Mouse (Mus musculus): ENCODE results near the gene Rbfox1. TPM values are rescaled to one million over a fixed set of nuclear protein-coding genes. Genes with fewer than 3 reads are reported as not detected.
A peak's percentile ranks its signal among the peaks of the same experiment; 100 is the strongest.

The Rbfox1 gene
- total RNA-seq, 2 experiments from 2014 or later: 264 to 278 TPM

DNA sequence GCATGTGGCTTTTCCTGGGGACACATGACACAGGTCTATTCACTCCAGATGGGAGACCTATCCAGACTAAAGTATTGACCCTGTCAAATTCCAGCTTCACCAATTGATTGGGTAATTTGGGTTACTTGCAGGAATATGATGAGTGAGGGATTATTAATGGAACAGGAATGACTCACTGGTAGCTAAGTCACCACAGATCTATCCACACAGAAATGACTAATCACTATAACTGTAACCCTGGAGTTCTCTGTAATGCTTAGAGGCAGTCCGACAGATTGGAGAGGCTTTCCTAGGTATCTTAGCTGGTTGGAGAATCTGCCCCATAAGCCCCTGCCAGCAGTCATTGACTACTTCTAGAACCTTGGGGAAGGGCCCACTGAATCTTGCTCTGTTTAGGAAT is 827.2 kb downstream of the Rbfox1 start:
- DNase-seq (ENCODE audit: extremely low spot score in 1 of 2, low spot score in 2 of 2): no peak
- intact Hi-C loops (cut with DNase I): no loop called here

DNA sequence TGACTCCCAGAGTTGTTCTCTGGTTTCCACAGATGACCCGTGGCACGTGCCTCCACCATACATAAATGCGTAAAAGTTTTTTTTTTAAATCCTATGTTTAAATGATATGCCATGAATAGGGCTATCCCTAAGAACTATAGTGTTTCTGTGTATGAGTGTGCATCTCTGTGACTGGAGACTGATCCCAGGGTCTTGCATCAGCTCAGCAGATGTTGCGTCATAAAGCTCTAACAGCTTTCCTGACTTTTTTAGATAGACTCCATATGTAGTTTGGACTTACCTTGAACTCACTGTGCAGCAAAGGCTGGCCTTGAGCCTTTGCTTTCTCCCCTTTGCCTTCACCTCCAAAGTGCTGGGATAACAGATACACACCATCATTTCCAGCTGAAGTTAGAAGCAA is 830.1 kb downstream of the Rbfox1 start:
- intact Hi-C loops (cut with DNase I): no loop called here
- DNase-seq (ENCODE audit: extremely low spot score in 1 of 2, low spot score in 2 of 2): no peak

- intact Hi-C loops (cut with DNase I): no loop called here
These were observed 831.2 kb downstream of the Rbfox1 start for GRCm38 (mm10) chr16:6716214-6716911.

DNA sequence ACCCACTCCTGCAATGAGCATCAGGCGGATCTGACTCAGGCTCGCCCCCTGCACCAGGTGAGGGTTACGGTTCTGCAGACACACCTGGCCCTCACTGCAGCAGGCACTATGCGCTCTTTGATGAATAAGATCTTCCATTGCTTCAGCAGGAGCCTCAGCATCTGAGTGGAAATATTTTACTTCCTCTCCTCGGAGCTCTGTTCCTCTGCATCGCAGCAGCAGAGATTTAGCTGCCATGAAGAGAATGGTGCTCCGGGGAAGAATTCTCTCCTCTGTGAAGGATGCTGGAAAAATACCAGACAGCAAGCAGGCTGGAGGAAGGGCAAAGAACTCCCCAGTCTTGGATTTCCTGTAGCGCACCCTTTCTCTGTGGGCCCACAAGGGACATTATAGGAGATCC is 833.9 kb downstream of the Rbfox1 start:
- intact Hi-C loops (cut with DNase I): no loop called here
- DNase-seq (ENCODE audit: extremely low spot score in 1 of 2, low spot score in 2 of 2): no peak

More at GRCm38 (mm10) chr16:6716214-6716911, 831.2 kb downstream of the Rbfox1 start:
- peak in 1 of 2 experiments; percentile 38 for DNase-seq (ENCODE audit: extremely low spot score in 1 of 2, low spot score in 2 of 2)

DNA sequence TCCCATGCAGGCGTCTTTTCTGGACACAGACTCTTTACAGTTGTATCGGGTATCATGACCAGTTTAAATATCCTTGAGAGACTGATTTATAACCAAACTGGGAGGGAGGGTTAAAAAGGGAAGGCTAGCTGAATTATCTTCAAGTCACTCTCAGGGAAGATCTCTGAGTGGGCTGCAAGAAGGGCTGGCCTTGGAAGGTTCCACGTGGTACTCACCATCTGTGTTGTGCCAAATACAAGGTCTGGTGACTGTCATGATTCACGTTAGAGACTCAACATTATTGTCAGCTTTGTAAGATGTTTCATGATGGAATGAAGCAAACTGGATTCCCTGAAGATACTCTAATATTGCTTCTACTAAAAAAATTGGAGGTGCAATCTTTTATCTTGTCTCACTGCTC is 847.5 kb downstream of the Rbfox1 start:
- intact Hi-C loops (cut with DNase I): no loop called here
- DNase-seq (ENCODE audit: extremely low spot score in 1 of 2, low spot score in 2 of 2): no peak

DNA sequence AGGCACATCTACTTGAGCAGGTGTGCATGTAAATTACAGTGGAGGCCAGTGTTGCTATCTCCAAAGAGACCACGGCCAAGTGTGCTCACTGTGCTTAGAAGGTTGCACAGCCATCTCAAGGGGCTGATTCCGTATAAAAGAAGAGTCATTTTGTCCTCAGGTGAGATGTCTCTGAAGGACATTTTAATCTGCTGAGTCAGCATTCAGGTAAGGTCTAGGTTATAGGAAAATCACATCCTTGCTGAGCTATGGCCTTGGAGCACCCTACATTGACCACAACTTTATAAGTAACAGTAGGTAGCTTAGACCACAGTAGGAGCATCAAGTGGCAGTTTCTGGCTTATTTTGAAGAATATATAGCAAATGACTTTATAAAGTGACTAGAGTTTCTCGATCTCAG is 848.3 kb downstream of the Rbfox1 start:
- intact Hi-C loops (cut with DNase I): no loop called here
- DNase-seq (ENCODE audit: extremely low spot score in 1 of 2, low spot score in 2 of 2): no peak

DNA sequence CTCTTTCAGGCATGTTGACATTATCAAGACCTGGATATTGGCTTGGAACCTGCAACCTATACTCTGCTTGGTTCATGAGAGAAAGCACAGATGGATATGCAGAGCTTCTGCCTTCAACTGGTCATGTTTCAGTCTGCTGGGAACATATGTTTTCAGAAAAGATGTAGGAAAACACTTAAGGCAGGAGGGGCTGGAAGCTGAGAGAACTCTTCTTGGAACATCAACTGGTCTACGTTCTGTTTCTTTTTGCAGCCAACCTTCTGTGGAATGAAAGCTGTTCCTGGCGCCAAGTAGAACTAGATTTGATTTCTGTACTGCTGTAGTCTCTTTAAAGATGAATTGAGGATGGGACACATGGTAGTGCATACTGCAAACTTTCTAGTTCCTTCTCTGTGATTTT is 851.4 kb downstream of the Rbfox1 start:
- intact Hi-C loops (cut with DNase I): no loop called here

DNA sequence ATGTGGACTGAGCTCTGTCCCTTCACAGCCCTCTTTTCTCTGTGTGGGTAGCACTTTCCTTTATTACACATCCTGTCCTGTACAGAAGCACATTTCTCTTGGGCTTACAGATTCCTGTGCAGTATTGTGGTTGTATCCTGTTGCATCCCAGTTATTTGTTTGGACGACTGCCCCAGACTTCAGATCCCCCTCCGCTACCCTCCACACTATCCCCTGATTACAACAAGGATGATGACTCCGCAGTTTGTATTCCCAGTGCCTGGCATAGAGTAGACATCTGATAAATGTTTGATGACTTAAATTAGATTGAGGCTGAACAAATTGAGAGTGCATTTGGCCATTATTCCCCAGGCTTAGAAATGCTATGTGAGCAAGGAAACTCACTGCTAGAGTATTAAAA is 851.8 kb downstream of the Rbfox1 start:
- no peak for DNase-seq (ENCODE audit: extremely low spot score in 1 of 2, low spot score in 2 of 2)
- intact Hi-C loops (cut with DNase I): no loop called here

More for the DNA sequence above, 851.4 kb downstream of the Rbfox1 start:
- DNase-seq (ENCODE audit: extremely low spot score in 1 of 2, low spot score in 2 of 2): peak in 1 of 2 experiments; percentile 66

GRCm38 (mm10) chr16:6746116-6746515 is 861.0 kb downstream of the Rbfox1 start:
- peak; percentile 32 to 51 for DNase-seq (ENCODE audit: extremely low spot score in 1 of 2, low spot score in 2 of 2)
- intact Hi-C loops (cut with DNase I): loop anchor here (10.0 kb wide), 1 partner anchor 221 kb away; no protein-coding TSS in a partner anchor

GRCm38 (mm10) chr16:6750491-6750890 is 865.3 kb downstream of the Rbfox1 start:
- intact Hi-C loops (cut with DNase I): no loop called here

DNA sequence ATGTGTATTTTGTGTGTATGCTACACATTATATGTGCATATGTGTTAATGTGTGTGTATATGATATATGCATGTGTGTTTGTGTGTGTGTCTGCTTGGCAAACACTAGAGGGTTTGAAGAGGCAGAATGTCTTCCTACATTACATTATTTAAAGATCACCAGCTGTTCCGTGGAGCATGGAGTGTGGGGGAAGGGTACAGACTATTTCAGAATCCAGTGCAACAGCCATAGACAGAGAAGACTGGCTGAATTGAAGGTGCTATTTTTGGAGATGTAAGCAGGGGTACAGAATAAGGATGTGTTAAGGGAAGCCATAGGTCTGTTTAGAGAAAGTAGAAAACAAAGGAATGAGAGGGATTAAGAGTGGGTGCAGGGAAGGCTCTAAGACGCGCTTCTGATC is 869.7 kb downstream of the Rbfox1 start:
- intact Hi-C loops (cut with DNase I): no loop called here
- peak; percentile 26 to 57 for DNase-seq (ENCODE audit: extremely low spot score in 1 of 2, low spot score in 2 of 2)

More at GRCm38 (mm10) chr16:6750491-6750890, 865.3 kb downstream of the Rbfox1 start:
- DNase-seq (ENCODE audit: extremely low spot score in 1 of 2, low spot score in 2 of 2): peak in 1 of 2 experiments; percentile 24

DNA sequence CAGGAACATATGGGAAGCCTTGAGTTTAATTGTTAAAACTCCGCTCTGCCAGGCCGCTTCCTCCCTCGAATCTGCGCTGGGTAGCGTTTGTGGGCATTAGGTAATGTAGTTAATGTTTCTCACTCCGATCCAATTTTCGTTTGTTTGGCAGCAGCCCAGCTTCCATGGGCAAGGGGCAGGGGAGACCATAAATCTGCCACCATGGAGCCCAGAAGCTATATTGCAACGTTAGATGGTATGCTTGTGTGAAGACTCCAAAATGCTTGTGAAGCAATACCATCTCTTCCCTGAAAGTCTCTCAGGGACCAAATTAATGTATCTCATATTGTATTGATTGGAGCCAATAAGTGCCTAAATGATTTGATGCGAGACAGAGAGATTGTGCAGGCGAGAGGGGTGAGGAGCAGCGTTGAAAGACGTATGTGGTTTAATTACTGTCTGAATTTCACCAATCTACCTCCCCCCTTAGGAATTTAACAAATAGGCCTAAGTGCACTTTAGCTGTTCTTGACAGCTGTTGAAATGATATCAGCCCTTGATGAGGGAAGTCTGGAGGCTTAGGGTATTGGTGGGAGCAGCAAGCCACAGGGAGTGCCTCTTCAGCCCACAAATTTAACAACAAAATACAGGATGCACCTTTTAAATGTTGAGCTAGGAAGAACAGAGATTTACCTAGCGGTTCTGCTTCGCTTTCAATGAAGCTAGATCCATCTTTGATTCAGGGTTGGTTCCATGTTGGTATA is 884.5 kb downstream of the Rbfox1 start:
- intact Hi-C loops (cut with DNase I): no loop called here
- DNase-seq (ENCODE audit: extremely low spot score in 1 of 2, low spot score in 2 of 2): peak in 1 of 2 experiments; percentile 22

- intact Hi-C loops (cut with DNase I): no loop called here
- no peak for DNase-seq (ENCODE audit: extremely low spot score in 1 of 2, low spot score in 2 of 2)
These were observed 892.5 kb downstream of the Rbfox1 start for GRCm38 (mm10) chr16:6777506-6778185.

- DNase-seq (ENCODE audit: extremely low spot score in 1 of 2, low spot score in 2 of 2): no peak
- intact Hi-C loops (cut with DNase I): no loop called here
These were observed 899.0 kb downstream of the Rbfox1 start for GRCm38 (mm10) chr16:6784144-6784543.

DNA sequence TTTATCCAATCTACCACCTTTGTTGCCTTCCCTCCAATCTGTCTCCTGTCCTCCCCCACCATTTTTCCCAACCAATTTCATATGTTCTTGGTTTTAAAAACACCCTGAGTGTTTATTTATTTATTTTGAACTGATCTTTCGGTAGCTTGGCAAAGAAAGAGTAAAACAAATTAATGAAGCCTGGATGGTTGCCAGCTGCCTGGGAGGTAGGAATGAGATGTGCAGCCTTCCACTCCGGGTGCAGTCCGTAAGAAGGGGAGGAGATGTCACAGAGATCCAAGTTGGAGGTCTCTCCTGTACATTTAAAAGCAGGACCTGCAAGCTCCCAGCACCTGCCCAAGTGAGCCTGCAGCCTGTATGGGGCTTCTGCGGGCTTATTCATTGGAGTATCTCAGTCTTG is 899.9 kb downstream of the Rbfox1 start:
- DNase-seq (ENCODE audit: extremely low spot score in 1 of 2, low spot score in 2 of 2): peak in 1 of 2 experiments; percentile 28
- intact Hi-C loops (cut with DNase I): no loop called here

DNA sequence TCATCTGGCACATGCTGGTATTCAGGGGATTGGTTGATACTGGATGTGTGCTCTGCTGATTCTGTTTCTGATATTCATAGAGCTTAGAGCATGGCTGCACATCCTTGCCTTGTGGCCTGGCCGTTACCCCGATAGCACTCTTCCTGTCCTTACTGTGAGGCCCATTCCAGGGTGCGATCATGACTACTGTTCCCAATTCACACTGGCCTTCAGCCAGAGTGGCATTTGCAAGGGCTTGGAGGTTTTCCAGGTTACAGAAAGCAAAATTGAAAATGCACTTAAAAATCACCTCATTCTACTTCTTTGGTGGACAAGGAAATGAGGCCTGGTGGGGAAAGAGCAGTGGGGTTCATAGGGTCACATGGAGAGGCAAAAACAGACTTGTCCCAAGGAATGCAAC is 906.1 kb downstream of the Rbfox1 start:
- no peak for DNase-seq (ENCODE audit: extremely low spot score in 1 of 2, low spot score in 2 of 2)
- intact Hi-C loops (cut with DNase I): no loop called here

GRCm38 (mm10) chr16:6791655-6792054 is 906.5 kb downstream of the Rbfox1 start:
- intact Hi-C loops (cut with DNase I): no loop called here
- DNase-seq (ENCODE audit: extremely low spot score in 1 of 2, low spot score in 2 of 2): peak; percentile 31 to 55

- DNase-seq (ENCODE audit: extremely low spot score in 1 of 2, low spot score in 2 of 2): no peak
- intact Hi-C loops (cut with DNase I): no loop called here
These were observed 921.1 kb downstream of the Rbfox1 start for GRCm38 (mm10) chr16:6806246-6806645.

DNA sequence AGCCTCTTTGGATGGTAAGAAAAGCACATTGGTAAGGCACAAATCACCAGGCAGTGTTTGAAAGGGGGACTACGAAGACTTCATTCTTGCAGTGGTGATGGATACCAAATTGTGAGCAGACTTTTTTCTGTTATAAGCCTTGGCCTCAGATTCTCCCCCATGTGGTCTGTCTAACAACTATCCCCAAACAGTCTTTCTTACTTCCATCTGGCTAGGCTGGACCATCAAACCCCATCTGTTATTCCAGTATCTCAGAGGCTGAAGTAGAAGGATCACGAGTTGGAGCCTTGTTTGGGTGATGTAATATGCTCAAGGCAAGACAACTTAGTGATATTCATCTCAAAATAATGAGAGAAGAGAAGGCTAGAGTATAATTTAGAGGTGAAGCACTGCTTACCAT is 922.7 kb downstream of the Rbfox1 start:
- intact Hi-C loops (cut with DNase I): no loop called here
- DNase-seq (ENCODE audit: extremely low spot score in 1 of 2, low spot score in 2 of 2): no peak

- intact Hi-C loops (cut with DNase I): no loop called here
- DNase-seq (ENCODE audit: extremely low spot score in 1 of 2, low spot score in 2 of 2): no peak
These were observed 928.7 kb downstream of the Rbfox1 start for GRCm38 (mm10) chr16:6813871-6814270.

Measured in left cerebral cortex, postnatal 10 days (tissue).